Mouse (Mus musculus): ENCODE results near the gene Stk32c. TPM values are rescaled to one million over a fixed set of nuclear protein-coding genes. Genes with fewer than 3 reads are reported as not detected.

Gene Stk32c
- polyA plus RNA-seq, 1 experiment from 2014 or later = 1.5 TPM

GRCm38 (mm10) chr7:139190616-139191015, 22.5 kb downstream of the Stk32c start:
- no peak for ATAC-seq
- H3K9ac ChIP-seq (ENCODE audit: low read length) = no peak overlapping the region
- peaks cover 25% of the 10 kb centered on the region for H3K27me3 ChIP-seq (replicated peaks; ENCODE audit: control insufficient read depth, insufficient read depth, low read length)
- WGBS = 97% methylated on average over 4 of the region's 4 CpGs
- no peak overlapping the region for H3K27ac ChIP-seq (ENCODE audit: low read depth, low read length)
- no peak for DNase-seq (ENCODE audit: low spot score)
- H3K4me2 ChIP-seq (ENCODE audit: low read length) = no peak overlapping the region
- H3K9me3 ChIP-seq (replicated peaks; ENCODE audit: control insufficient read depth, low read length) = no peaks in the 10 kb centered on the region
- H3K4me1 ChIP-seq (ENCODE audit: control insufficient read depth, insufficient read depth, low read length) = peaks cover 3% of the 10 kb centered on the region; the same call in 1 of the 2 replicates
- H3K4me3 ChIP-seq (ENCODE audit: low read depth, low read length) = no peak overlapping the region
- H3K36me3 ChIP-seq (ENCODE audit: control insufficient read depth, insufficient read depth, low read length) = no peaks in the 10 kb centered on the region

GRCm38 (mm10) chr7:139188634-139189207, 24.4 kb downstream of the Stk32c start:
- H3K36me3 ChIP-seq (ENCODE audit: control insufficient read depth, insufficient read depth, low read length) = no peaks in the 10 kb centered on the region
- H3K9ac ChIP-seq (ENCODE audit: low read length) = peak overlapping the region; percentile 72
- no peak overlapping the region for H3K27ac ChIP-seq (ENCODE audit: low read depth, low read length)
- peaks cover 25% of the 10 kb centered on the region for H3K27me3 ChIP-seq (replicated peaks; ENCODE audit: control insufficient read depth, insufficient read depth, low read length)
- H3K4me3 ChIP-seq (ENCODE audit: low read depth, low read length) = peak overlapping the region; percentile 64
- ATAC-seq (peak; percentile 73), DNase-seq (ENCODE audit: low spot score) (peak; percentile 43)
- peak overlapping the region; percentile 92 for H3K4me2 ChIP-seq (ENCODE audit: low read length)
- H3K9me3 ChIP-seq (replicated peaks; ENCODE audit: control insufficient read depth, low read length) = no peaks in the 10 kb centered on the region
- 2% methylated on average over 23 of the region's 23 CpGs for WGBS
- H3K4me1 ChIP-seq (ENCODE audit: control insufficient read depth, insufficient read depth, low read length) = peaks cover 3% of the 10 kb centered on the region; the same call in 1 of the 2 replicates

- no peak overlapping the region for H3K27ac ChIP-seq (ENCODE audit: low read depth, low read length)
- ATAC-seq (peak; percentile 95), DNase-seq (ENCODE audit: low spot score) (peak; percentile 75)
- H3K4me1 ChIP-seq (ENCODE audit: control insufficient read depth, insufficient read depth, low read length) = peaks cover 3% of the 10 kb centered on the region; the same call in 1 of the 2 replicates
- no peaks in the 10 kb centered on the region for H3K9me3 ChIP-seq (replicated peaks; ENCODE audit: control insufficient read depth, low read length)
- no peaks in the 10 kb centered on the region for H3K36me3 ChIP-seq (ENCODE audit: control insufficient read depth, insufficient read depth, low read length)
- H3K27me3 ChIP-seq (replicated peaks; ENCODE audit: control insufficient read depth, insufficient read depth, low read length) = peaks cover 25% of the 10 kb centered on the region
- H3K4me2 ChIP-seq (ENCODE audit: low read length) = peak overlapping the region; percentile 92
- under 1% methylated on average over 90 of the region's 94 CpGs for WGBS
- peak overlapping the region; percentile 72 for H3K9ac ChIP-seq (ENCODE audit: low read length)
- peak overlapping the region; percentile 64 for H3K4me3 ChIP-seq (ENCODE audit: low read depth, low read length)
Observed at GRCm38 (mm10) chr7:139187771-139188633, 25.1 kb downstream of the Stk32c start.

GRCm38 (mm10) chr7:139187277-139187676, 25.8 kb downstream of the Stk32c start:
- peaks cover 25% of the 10 kb centered on the region for H3K27me3 ChIP-seq (replicated peaks; ENCODE audit: control insufficient read depth, insufficient read depth, low read length)
- no peak overlapping the region for H3K9ac ChIP-seq (ENCODE audit: low read length)
- peaks cover 3% of the 10 kb centered on the region; the same call in 1 of the 2 replicates for H3K4me1 ChIP-seq (ENCODE audit: control insufficient read depth, insufficient read depth, low read length)
- peak overlapping the region; percentile 92 for H3K4me2 ChIP-seq (ENCODE audit: low read length)
- no peaks in the 10 kb centered on the region for H3K36me3 ChIP-seq (ENCODE audit: control insufficient read depth, insufficient read depth, low read length)
- peak overlapping the region; percentile 64 for H3K4me3 ChIP-seq (ENCODE audit: low read depth, low read length)
- H3K27ac ChIP-seq (ENCODE audit: low read depth, low read length) = no peak overlapping the region
- no peak for ATAC-seq
- H3K9me3 ChIP-seq (replicated peaks; ENCODE audit: control insufficient read depth, low read length) = no peaks in the 10 kb centered on the region
- 32% methylated on average over 7 of the region's 7 CpGs for WGBS
- DNase-seq (ENCODE audit: low spot score) = no peak

GRCm38 (mm10) chr7:139186436-139186835, 26.7 kb downstream of the Stk32c start:
- ATAC-seq (no peak), DNase-seq (ENCODE audit: low spot score) (no peak)
- Histone ChIP-seq H3K27ac (ENCODE audit: low read depth, low read length) (no peak overlapping the region), H3K9ac (ENCODE audit: low read length) (no peak overlapping the region), H3K4me1 (ENCODE audit: control insufficient read depth, insufficient read depth, low read length) (peaks cover 3% of the 10 kb centered on the region; the same call in 1 of the 2 replicates), H3K9me3 (replicated peaks; ENCODE audit: control insufficient read depth, low read length) (no peaks in the 10 kb centered on the region), H3K4me3 (ENCODE audit: low read depth, low read length) (no peak overlapping the region), H3K4me2 (ENCODE audit: low read length) (no peak overlapping the region), H3K36me3 (ENCODE audit: control insufficient read depth, insufficient read depth, low read length) (no peaks in the 10 kb centered on the region), H3K27me3 (replicated peaks; ENCODE audit: control insufficient read depth, insufficient read depth, low read length) (peaks cover 25% of the 10 kb centered on the region)
- 79% methylated on average over 8 of the region's 8 CpGs for WGBS

- no peak overlapping the region for H3K9ac ChIP-seq (ENCODE audit: low read length)
- peaks cover 25% of the 10 kb centered on the region for H3K27me3 ChIP-seq (replicated peaks; ENCODE audit: control insufficient read depth, insufficient read depth, low read length)
- peaks cover 3% of the 10 kb centered on the region; the same call in 1 of the 2 replicates for H3K4me1 ChIP-seq (ENCODE audit: control insufficient read depth, insufficient read depth, low read length)
- no peak overlapping the region for H3K4me2 ChIP-seq (ENCODE audit: low read length)
- no peaks in the 10 kb centered on the region for H3K9me3 ChIP-seq (replicated peaks; ENCODE audit: control insufficient read depth, low read length)
- no peak for DNase-seq (ENCODE audit: low spot score)
- no peak overlapping the region for H3K27ac ChIP-seq (ENCODE audit: low read depth, low read length)
- H3K4me3 ChIP-seq (ENCODE audit: low read depth, low read length) = no peak overlapping the region
- WGBS = 51% methylated on average over 5 of the region's 5 CpGs
- ATAC-seq = no peak
- H3K36me3 ChIP-seq (ENCODE audit: control insufficient read depth, insufficient read depth, low read length) = no peaks in the 10 kb centered on the region
Observed at GRCm38 (mm10) chr7:139185971-139186370, 27.1 kb downstream of the Stk32c start.

- H3K27me3 ChIP-seq (replicated peaks; ENCODE audit: control insufficient read depth, insufficient read depth, low read length) = peaks cover 25% of the 10 kb centered on the region
- no peak overlapping the region for H3K9ac ChIP-seq (ENCODE audit: low read length)
- DNase-seq (ENCODE audit: low spot score) = no peak
- peaks cover 3% of the 10 kb centered on the region; the same call in 1 of the 2 replicates for H3K4me1 ChIP-seq (ENCODE audit: control insufficient read depth, insufficient read depth, low read length)
- WGBS = 86% methylated on average over 7 of the region's 7 CpGs
- H3K4me3 ChIP-seq (ENCODE audit: low read depth, low read length) = no peak overlapping the region
- no peak overlapping the region for H3K27ac ChIP-seq (ENCODE audit: low read depth, low read length)
- no peaks in the 10 kb centered on the region for H3K9me3 ChIP-seq (replicated peaks; ENCODE audit: control insufficient read depth, low read length)
- H3K36me3 ChIP-seq (ENCODE audit: control insufficient read depth, insufficient read depth, low read length) = no peaks in the 10 kb centered on the region
- H3K4me2 ChIP-seq (ENCODE audit: low read length) = no peak overlapping the region
- ATAC-seq = no peak
Observed at GRCm38 (mm10) chr7:139184846-139185245, 28.3 kb downstream of the Stk32c start.

GRCm38 (mm10) chr7:139184396-139184795, 28.7 kb downstream of the Stk32c start:
- Histone ChIP-seq H3K27me3 (replicated peaks; ENCODE audit: control insufficient read depth, insufficient read depth, low read length) (peaks cover 25% of the 10 kb centered on the region), H3K9ac (ENCODE audit: low read length) (no peak overlapping the region), H3K27ac (ENCODE audit: low read depth, low read length) (no peak overlapping the region), H3K4me2 (ENCODE audit: low read length) (no peak overlapping the region), H3K9me3 (replicated peaks; ENCODE audit: control insufficient read depth, low read length) (no peaks in the 10 kb centered on the region), H3K36me3 (ENCODE audit: control insufficient read depth, insufficient read depth, low read length) (no peaks in the 10 kb centered on the region), H3K4me3 (ENCODE audit: low read depth, low read length) (no peak overlapping the region), H3K4me1 (ENCODE audit: control insufficient read depth, insufficient read depth, low read length) (peaks cover 3% of the 10 kb centered on the region; the same call in 1 of the 2 replicates)
- ATAC-seq (no peak), DNase-seq (ENCODE audit: low spot score) (no peak)
- WGBS = 80% methylated on average over 4 of the region's 4 CpGs

- Histone ChIP-seq H3K36me3 (ENCODE audit: control insufficient read depth, insufficient read depth, low read length) (no peaks in the 10 kb centered on the region), H3K27me3 (replicated peaks; ENCODE audit: control insufficient read depth, insufficient read depth, low read length) (no peaks in the 10 kb centered on the region), H3K9ac (ENCODE audit: low read length) (no peak overlapping the region), H3K4me3 (ENCODE audit: low read depth, low read length) (no peak overlapping the region), H3K27ac (ENCODE audit: low read depth, low read length) (no peak overlapping the region), H3K4me2 (ENCODE audit: low read length) (no peak overlapping the region), H3K9me3 (replicated peaks; ENCODE audit: control insufficient read depth, low read length) (no peaks in the 10 kb centered on the region), H3K4me1 (ENCODE audit: control insufficient read depth, insufficient read depth, low read length) (no peaks in the 10 kb centered on the region)
- WGBS = 84% methylated on average over 3 of the region's 3 CpGs
- DNase-seq (ENCODE audit: low spot score) = no peak
- no peak for ATAC-seq
Observed at GRCm38 (mm10) chr7:139180058-139180457, 33.0 kb downstream of the Stk32c start.
